Comparison of ENCODE assay signal across 16 mouse cellular contexts in genomic region chr13:76734013-76734412, GRCm38 (mm10).
"Had no signal": no experiment of that assay in that cellular context is flagged by ENCODE, and none has a peak within 500 bp of the region (broad histone marks: within the 10 kb centered on the region; RNA-seq: fewer than 3 reads in every experiment).

No protein-coding gene starts in this region.

- H3K9ac ChIP-seq: neural tube, embryonic 12.5 days; neural tube, embryonic 13.5 days; neural tube, embryonic 15.5 days; stomach, embryonic 15.5 days had no signal

- H3K27ac ChIP-seq: neural tube, embryonic 12.5 days; neural tube, embryonic 13.5 days; neural tube, embryonic 15.5 days; stomach, embryonic 15.5 days; stomach, postnatal 0 days had no signal

- DNase-seq: retina, postnatal 1 day; right cerebral cortex, postnatal 14 days; right cerebral cortex, postnatal 25 days; right cerebral cortex, postnatal 4 days; spleen, adult 18-20 months; thymus, adult 18-20 months; thymus, adult 2 months; thymus, postnatal 14 days; thymus, postnatal 25 days; thymus, postnatal 36 days; thymus, postnatal 4 days had no signal

- H3K27me3 ChIP-seq: neural tube, embryonic 12.5 days; neural tube, embryonic 13.5 days; neural tube, embryonic 15.5 days; stomach, embryonic 15.5 days had no signal

- H3K4me3 ChIP-seq: neural tube, embryonic 12.5 days; neural tube, embryonic 13.5 days; neural tube, embryonic 15.5 days; stomach, embryonic 15.5 days had no signal

- H3K4me2 ChIP-seq: neural tube, embryonic 12.5 days; neural tube, embryonic 13.5 days; neural tube, embryonic 15.5 days; stomach, embryonic 15.5 days had no signal

- H3K4me1 ChIP-seq: neural tube, embryonic 12.5 days; neural tube, embryonic 13.5 days; neural tube, embryonic 15.5 days; stomach, embryonic 15.5 days had no signal

- H3K36me3 ChIP-seq: neural tube, embryonic 12.5 days; neural tube, embryonic 13.5 days; neural tube, embryonic 15.5 days; stomach, embryonic 15.5 days had no signal

- H3K9me3 ChIP-seq: neural tube, embryonic 12.5 days; neural tube, embryonic 13.5 days; neural tube, embryonic 15.5 days; stomach, embryonic 15.5 days had no signal
